Comparison of ENCODE assay signal across 7 mouse cellular contexts in the genomic region with DNA sequence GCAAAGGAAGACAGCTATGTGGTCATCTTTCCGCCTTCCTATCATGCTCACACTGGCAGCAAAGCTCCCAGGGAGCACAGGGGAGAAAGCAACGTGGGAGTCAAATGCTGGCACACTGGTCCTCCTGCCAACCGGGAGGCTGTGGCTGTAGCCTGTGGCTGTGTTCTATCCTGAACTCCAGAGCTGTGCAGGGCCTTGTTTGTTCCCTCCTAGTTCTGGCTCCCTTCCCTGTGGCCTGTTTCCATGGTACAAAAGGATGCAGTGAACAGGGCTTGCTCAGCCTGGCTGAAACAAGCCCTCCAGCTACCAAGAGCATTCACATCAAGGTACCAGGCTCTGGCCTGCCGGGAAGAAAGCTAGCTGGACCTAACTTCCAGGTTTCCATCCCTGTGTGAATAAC. TPM values are rescaled to one million over a fixed set of nuclear protein-coding genes. Genes with fewer than 3 reads are reported as not detected.
DNase-seq lines count a peak whose midpoint lies in the region; ATAC-seq lines count a peak whose summit lies in the region.

No protein-coding gene starts in this region.

- ATAC-seq in neural tube, embryonic 13.5 days (ENCODE audit: low read depth) = peak; percentile 66

- peak overlapping the region; percentile 65 for H3K27ac ChIP-seq in neural tube, embryonic 13.5 days (replicated peaks)

- H3K4me2 ChIP-seq in neural tube, embryonic 13.5 days = no peak overlapping the region

- peaks cover 21% of the 10 kb centered on the region for H3K4me1 ChIP-seq in neural tube, embryonic 13.5 days (replicated peaks)

- H3K9me3 ChIP-seq in neural tube, embryonic 13.5 days = no peaks in the 10 kb centered on the region

- H3K4me3 ChIP-seq in neural tube, embryonic 13.5 days = no peak overlapping the region

- H3K36me3 ChIP-seq in neural tube, embryonic 13.5 days = peaks cover 39% of the 10 kb centered on the region

- no peak overlapping the region for H3K9ac ChIP-seq in neural tube, embryonic 13.5 days

- no peak for DNase-seq in neural tube, embryonic 10.5 days (ENCODE audit: extremely low spot score, low spot score)
- peak; percentile 37 for DNase-seq in fibroblast of lung, adult 2 months (ENCODE audit: low read depth)
- DNase-seq in left cerebral cortex, adult 18-20 months (ENCODE audit: low spot score in 2 of 2) = peak; percentile 66 to 77
- peak; percentile 54 for DNase-seq in testis, postnatal 14 days (ENCODE audit: low spot score)
- no peak for DNase-seq in thymus, adult 18-20 months
- DNase-seq in ovary, postnatal 14 days (ENCODE audit: low spot score) = no peak

- H3K27me3 ChIP-seq in neural tube, embryonic 13.5 days = no peaks in the 10 kb centered on the region

- 69% methylated on average over 4 of the region's 4 CpGs for WGBS in neural tube, embryonic 13.5 days

RNA-seq across cellular contexts. Expression of gene Fan1, which starts 22.8 kb away (rescaled TPM):
- polyA plus RNA-seq in neural tube, embryonic 13.5 days (2015; fragmentation: Nextera tagmentation; extraction: Ambion mirVana) = 6.8 and 7.5 TPM in 2 replicates
- 10 to 100 TPM; 10.6 to 10.7 TPM for total RNA-seq in left cerebral cortex, adult 18-20 months (2021)

RNA-seq across cellular contexts. Expression of gene Mphosph10, which starts 41.0 kb away (rescaled TPM):
- 30.1 and 35.9 TPM in 2 replicates for polyA plus RNA-seq in neural tube, embryonic 13.5 days (2015; fragmentation: Nextera tagmentation; extraction: Ambion mirVana)
- 10 to 100 TPM; 18.2 to 22.4 TPM for total RNA-seq in left cerebral cortex, adult 18-20 months (2021)

RNA-seq across cellular contexts. Expression of gene Mcee, which starts 41.3 kb away (rescaled TPM):
- 35.5 and 47.7 TPM in 2 replicates for polyA plus RNA-seq in neural tube, embryonic 13.5 days (2015; fragmentation: Nextera tagmentation; extraction: Ambion mirVana)
- 10 to 100 TPM; 42.1 to 44.3 TPM for total RNA-seq in left cerebral cortex, adult 18-20 months (2021)

Comparison
In these comparisons a context has a peak if more than half of its experiments do, and no peak if none do; other contexts are left out.
1. DNase-seq: peak in fibroblast of lung, adult 2 months (single experiment), left cerebral cortex, adult 18-20 months (2 of 2) and testis, postnatal 14 days (single experiment); none in neural tube, embryonic 10.5 days (single experiment), thymus, adult 18-20 months (0 of 2) and ovary, postnatal 14 days (single experiment).